Mouse (Mus musculus): ENCODE data around the gene Asb17.

DNA sequence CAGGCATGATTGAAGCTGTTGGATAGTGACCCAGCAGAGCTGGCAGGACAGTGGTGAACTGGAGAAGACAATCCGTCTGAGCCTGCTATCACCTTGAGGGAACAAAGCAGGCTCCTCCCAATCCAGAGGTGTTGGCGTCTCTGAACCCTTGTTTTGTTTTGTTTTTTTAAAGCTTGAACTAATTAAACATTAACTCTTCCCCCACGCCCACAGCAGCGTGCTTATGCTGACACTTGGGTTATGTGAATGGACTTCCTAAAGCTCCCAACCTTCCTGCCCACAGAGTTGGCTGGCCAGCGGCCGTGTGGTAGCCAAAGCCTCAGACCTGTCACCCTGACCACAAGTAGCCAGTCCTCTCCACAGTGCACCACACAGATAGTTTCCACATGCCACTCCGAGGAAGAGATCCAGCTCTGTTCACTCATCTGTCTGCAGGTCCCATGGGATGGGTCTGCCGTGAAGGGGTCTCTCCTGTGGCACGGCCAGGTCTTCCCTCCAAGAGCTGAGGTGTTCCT lies 26.6 kb upstream of the Asb17 start:
- no peak for TF ChIP-seq POLR2A (IDR thresholded peaks at IDR 0.05; ENCODE audit: low read depth, low read length)
- no peak for TF ChIP-seq CTCF (IDR thresholded peaks at IDR 0.05; ENCODE audit: extremely low read depth, insufficient read length, insufficient replicate concordance, low read depth, low read length)
